Mouse (Mus musculus) heart, postnatal 36 days (tissue): ENCODE data around the gene Foxp1. TPM values are rescaled to one million over a fixed set of nuclear protein-coding genes. Genes with fewer than 3 reads are reported as not detected.

Experiments used
- DNase-seq, 2 experiments: peaks; one replicate each; pipeline ENCODE4 v3.0.0; 2021 to 2022
- intact Hi-C: fragments of 180-260 bp; cut with DNase I; formaldehyde crosslinking; loops from one replicate; pipeline ENCODE4 v1.15.1; 2025
- microRNA-seq, 2 experiments: library from miRNA; unstranded; fragments of <30 nt; microRNA quantifications; one replicate each; pipeline ENCODE4 v1.2.0; 2021; ENCODE audit warnings: borderline number of aligned reads in 2 of 2
- total RNA-seq, 2 experiments: library from RNA; stranded (reverse); gene quantifications; 2 replicates each; pipeline ENCODE4 v1.2.3; 2021

Foxp1 gene
- total RNA-seq, 2 experiments from 2014 or later = 31.9 to 39.3 TPM

GRCm38 (mm10) chr6:98878208-98878607, 644.3 kb downstream of the Foxp1 start:
- intact Hi-C loops = no loop called here
- DNase-seq = no peak

GRCm38 (mm10) chr6:98876401-98876800, 646.1 kb downstream of the Foxp1 start:
- DNase-seq = no peak
- intact Hi-C loops = no loop called here

Small RNA genes lying within 50 kb of the gene (microRNA-seq; reads per million reads assigned to microRNA genes)
- gene Gm22328 (0 reads per million in 2 experiments), gene Gm49348 (0 reads per million in 2 experiments)

Other genes starting within 250 kb of the Foxp1 start
- gene Eif4e3, start 144.1 kb upstream of the Foxp1 start, total RNA-seq = 10 to 100 TPM; 41.2 to 43.2 TPM
- gene Gm20696, start 144.1 kb upstream of the Foxp1 start, total RNA-seq = 1 to 10 TPM; 2.4 to 2.5 TPM
- gene Gpr27, start 170.0 kb upstream of the Foxp1 start, total RNA-seq = 1 to 10 TPM; 3.9 to 6.6 TPM
- not detected for gene Prok2, start 203.7 kb upstream of the Foxp1 start, total RNA-seq